8 mouse cellular contexts compared by ENCODE assay signal in the genomic region with DNA sequence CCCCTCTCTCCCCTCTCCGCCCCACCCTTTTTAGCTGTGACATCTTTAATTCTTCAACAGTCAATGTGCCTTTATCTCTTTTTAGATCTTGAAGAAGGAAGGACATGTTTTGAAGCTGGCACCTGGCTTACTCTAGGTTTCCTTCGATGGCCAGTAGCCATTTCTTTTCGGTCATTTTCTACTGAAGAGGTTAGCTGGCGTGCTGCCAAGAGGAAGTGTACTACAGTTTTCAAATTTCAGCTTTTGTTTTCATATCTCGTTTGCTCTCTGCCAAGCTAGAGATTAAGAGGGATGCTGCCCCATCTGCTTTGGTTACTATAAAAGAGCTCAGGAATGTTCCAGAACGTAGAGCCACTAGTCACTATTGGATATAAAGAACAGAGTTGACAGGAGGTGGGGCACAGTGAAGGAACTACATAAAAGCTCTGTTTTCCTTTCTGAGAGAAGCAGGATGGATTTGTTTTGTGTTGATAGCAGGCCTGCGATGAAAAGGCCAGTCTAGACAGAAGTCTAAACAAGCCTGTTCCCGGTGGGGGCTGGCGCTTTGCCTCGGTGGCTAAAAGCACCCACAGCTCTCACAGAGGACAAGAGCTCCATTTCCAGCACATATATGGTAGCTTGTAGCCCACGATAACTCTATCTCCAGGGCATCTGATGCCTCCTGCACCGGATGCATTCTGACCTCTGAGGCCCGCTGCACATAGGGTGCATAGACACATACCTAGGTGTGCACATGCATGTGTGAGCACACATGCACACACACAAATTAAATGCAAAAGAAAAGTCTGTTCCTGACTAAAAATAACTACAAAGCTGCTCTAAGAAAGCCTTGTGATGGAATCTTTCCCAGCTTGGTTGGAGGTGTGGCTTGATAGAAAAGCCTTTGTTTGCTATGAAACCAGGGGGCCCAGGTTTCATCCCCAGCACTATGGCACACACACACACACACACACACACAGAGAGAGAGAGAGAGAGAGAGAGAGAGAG. TPM values are rescaled to one million over a fixed set of nuclear protein-coding genes. Genes with fewer than 3 reads are reported as not detected.
DNase-seq lines count a peak whose midpoint lies in the region; ATAC-seq and TF ChIP-seq lines count a peak whose summit lies in the region.

No protein-coding gene starts in this region.

- intact Hi-C loops in heart, adult 2 months (cut with DNase I), result no loop called here
- intact Hi-C loops in heart, postnatal 25 days (cut with DNase I), result loop anchor here (5.0 kb wide), 1 partner anchor 33 kb away; no protein-coding TSS in a partner anchor

- peaks cover 10% of the 10 kb centered on the region; the same call in 1 of the 2 replicates for H3K36me3 ChIP-seq in heart, adult 2 months (ENCODE audit: control insufficient read depth, insufficient read depth, low read length)
- no peaks in the 10 kb centered on the region for H3K36me3 ChIP-seq in forebrain, embryonic 10.5 days (replicated peaks)
- no peaks in the 10 kb centered on the region for H3K36me3 ChIP-seq in hindbrain, embryonic 15.5 days
- no peaks in the 10 kb centered on the region for H3K36me3 ChIP-seq in liver, embryonic 11.5 days (ENCODE audit: control insufficient read depth, insufficient read depth, low read length)
- H3K36me3 ChIP-seq in midbrain, embryonic 16.5 days (ENCODE audit: control insufficient read depth, insufficient read depth, low read length), result no peaks in the 10 kb centered on the region

- peak overlapping the region; percentile 81 for H3K27ac ChIP-seq in heart, adult 2 months
- peak overlapping the region; percentile 81 for H3K27ac ChIP-seq in forebrain, embryonic 10.5 days
- peak overlapping the region; percentile 70 for H3K27ac ChIP-seq in hindbrain, embryonic 15.5 days (replicated peaks)
- peak overlapping the region; percentile 65; the same call in 1 of the 2 replicates for H3K27ac ChIP-seq in liver, embryonic 11.5 days (ENCODE audit: low read depth, low read length)
- peak overlapping the region; percentile 78 for H3K27ac ChIP-seq in midbrain, embryonic 16.5 days (ENCODE audit: low read length)

- H3K4me3 ChIP-seq in heart, adult 2 months, result no peak overlapping the region
- H3K4me3 ChIP-seq in forebrain, embryonic 10.5 days, result no peak overlapping the region
- H3K4me3 ChIP-seq in hindbrain, embryonic 15.5 days, result no peak overlapping the region
- no peak overlapping the region for H3K4me3 ChIP-seq in liver, embryonic 11.5 days (ENCODE audit: low read depth, low read length)
- no peak overlapping the region for H3K4me3 ChIP-seq in midbrain, embryonic 16.5 days (ENCODE audit: low read depth, low read length)

- H3K4me2 ChIP-seq in hindbrain, embryonic 15.5 days, result peak overlapping the region; percentile 5; the same call in 1 of the 2 replicates
- H3K4me2 ChIP-seq in liver, embryonic 11.5 days, result peak overlapping the region; percentile 34
- H3K4me2 ChIP-seq in midbrain, embryonic 16.5 days (ENCODE audit: low read length), result 0 out of 2 replicates have a peak overlapping the region, but pooled peaks have one; percentile 20

- no peak for TF ChIP-seq EP300 in heart, adult 2 months (IDR thresholded peaks at IDR 0.05; ENCODE audit: insufficient read depth, low read depth, low read length)

- WGBS in heart, adult 2 months, result 5% methylated on average over 13 of the region's 13 CpGs
- 61% methylated on average over 13 of the region's 13 CpGs for WGBS in forebrain, embryonic 10.5 days
- 32% methylated on average over 13 of the region's 13 CpGs for WGBS in hindbrain, embryonic 15.5 days
- 43% methylated on average over 13 of the region's 13 CpGs for WGBS in liver, embryonic 11.5 days
- WGBS in midbrain, embryonic 16.5 days, result 31% methylated on average over 13 of the region's 13 CpGs

- no peak for TF ChIP-seq POLR2A in heart, adult 2 months (IDR thresholded peaks at IDR 0.05; ENCODE audit: insufficient read depth, low read depth, low read length)

- no peaks in the 10 kb centered on the region for H3K27me3 ChIP-seq in heart, adult 2 months (ENCODE audit: control insufficient read depth, insufficient read depth, low read length)
- H3K27me3 ChIP-seq in forebrain, embryonic 10.5 days (ENCODE audit: poor library complexity, severe bottlenecking), result no peaks in the 10 kb centered on the region
- no peaks in the 10 kb centered on the region for H3K27me3 ChIP-seq in hindbrain, embryonic 15.5 days
- H3K27me3 ChIP-seq in liver, embryonic 11.5 days (replicated peaks; ENCODE audit: control insufficient read depth, insufficient read depth, low read length), result no peaks in the 10 kb centered on the region
- H3K27me3 ChIP-seq in midbrain, embryonic 16.5 days (ENCODE audit: control insufficient read depth, insufficient read depth, low read depth, low read length), result no peaks in the 10 kb centered on the region

- H3K79me2 ChIP-seq in heart, adult 2 months (replicated peaks; ENCODE audit: control insufficient read depth, insufficient read depth, low read length), result no peaks in the 10 kb centered on the region

- H3K9me3 ChIP-seq in forebrain, embryonic 10.5 days, result no peaks in the 10 kb centered on the region
- H3K9me3 ChIP-seq in hindbrain, embryonic 15.5 days, result no peaks in the 10 kb centered on the region
- no peaks in the 10 kb centered on the region for H3K9me3 ChIP-seq in liver, embryonic 11.5 days (ENCODE audit: control insufficient read depth, low read length)
- H3K9me3 ChIP-seq in midbrain, embryonic 16.5 days (replicated peaks; ENCODE audit: control insufficient read depth, low read length, poor library complexity, severe bottlenecking), result no peaks in the 10 kb centered on the region

- H3K9ac ChIP-seq in heart, adult 2 months (ENCODE audit: low read depth, low read length), result peak overlapping the region; percentile 7; the same call in 1 of the 2 replicates
- H3K9ac ChIP-seq in hindbrain, embryonic 15.5 days, result no peak overlapping the region
- H3K9ac ChIP-seq in liver, embryonic 11.5 days (ENCODE audit: low read depth, low read length), result no peak overlapping the region
- H3K9ac ChIP-seq in midbrain, embryonic 16.5 days (ENCODE audit: low read depth, low read length), result no peak overlapping the region

- H3K4me1 ChIP-seq in heart, adult 2 months (ENCODE audit: control insufficient read depth, insufficient read depth, low read length), result peaks cover 21% of the 10 kb centered on the region
- peaks cover 35% of the 10 kb centered on the region for H3K4me1 ChIP-seq in forebrain, embryonic 10.5 days
- H3K4me1 ChIP-seq in hindbrain, embryonic 15.5 days (replicated peaks), result peaks cover 17% of the 10 kb centered on the region; the same call in 1 of the 2 replicates
- peaks cover 35% of the 10 kb centered on the region for H3K4me1 ChIP-seq in liver, embryonic 11.5 days (replicated peaks; ENCODE audit: control insufficient read depth, insufficient read depth, low read length)
- H3K4me1 ChIP-seq in midbrain, embryonic 16.5 days (ENCODE audit: control insufficient read depth, insufficient read depth, low read length), result peaks cover 14% of the 10 kb centered on the region

- peak; percentile 57 to 65 for DNase-seq in heart, adult 2 months
- no peak for DNase-seq in heart, postnatal 25 days (ENCODE audit: low spot score)
- DNase-seq in MEL-GATA-1-ER (ENCODE audit: extremely low read depth, low read depth), result peak; percentile 79
- no peak for DNase-seq in forebrain, embryonic 10.5 days (ENCODE audit: extremely low spot score, low spot score)
- no peak for DNase-seq in liver, embryonic 11.5 days (ENCODE audit: low spot score)
- peak; percentile 63 for DNase-seq in thymus, postnatal 0 days (ENCODE audit: low spot score)

- ATAC-seq in hindbrain, embryonic 15.5 days (ENCODE audit: low FRiP score, low read depth), result peak; percentile 61; the same call in 1 of the 2 replicates
- no peak for ATAC-seq in liver, embryonic 11.5 days (replicated peaks; ENCODE audit: low FRiP score)
- ATAC-seq in midbrain, embryonic 16.5 days, result peak; percentile 57

- no peak for TF ChIP-seq CTCF in heart, adult 2 months (IDR thresholded peaks at IDR 0.05)

RNA-seq across cellular contexts. Expression of a gene that starts 42.7 kb away (rescaled TPM):
- total RNA-seq in heart, adult 2 months (2021), result 10 to 100 TPM; 38.1 to 43.3 TPM
- polyA plus RNA-seq in heart, adult 2 months (2012; rRNA removed), result 32.9 and 38.0 TPM in 2 replicates
- 10 to 100 TPM; 40.4 to 41.2 TPM for total RNA-seq in heart, postnatal 25 days (2021)
- 45.1 and 45.7 TPM in 2 replicates for polyA plus RNA-seq in forebrain, embryonic 10.5 days (2016; fragmentation: Nextera tagmentation; extraction: Ambion mirVana)
- polyA plus RNA-seq in hindbrain, embryonic 15.5 days (2015; fragmentation: Nextera tagmentation; extraction: Ambion mirVana), result 34.9 and 37.2 TPM in 2 replicates
- 30.9 and 34.5 TPM in 2 replicates for polyA plus RNA-seq in liver, embryonic 11.5 days (2014; fragmentation: Nextera tagmentation; extraction: Ambion mirVana)
- polyA plus RNA-seq in midbrain, embryonic 16.5 days (2015; fragmentation: Nextera tagmentation; extraction: Ambion mirVana), result 44.8 and 49.0 TPM in 2 replicates
- polyA plus RNA-seq in thymus, postnatal 0 days (2015; fragmentation: Nextera tagmentation; extraction: Ambion mirVana), result 52.6 and 64.2 TPM in 2 replicates

Comparison
In these comparisons a context has a peak if more than half of its experiments do, and no peak if none do; other contexts are left out.
1. DNase-seq: peak in heart, adult 2 months (2 of 2), MEL-GATA-1-ER (single experiment) and thymus, postnatal 0 days (single experiment); none in heart, postnatal 25 days (single experiment), forebrain, embryonic 10.5 days (single experiment) and liver, embryonic 11.5 days (single experiment).
2. Peak in every context shown above with its lines, with median percentiles within 50 percentile points of each other: H3K27ac ChIP-seq and H3K4me2 ChIP-seq.